Mouse (Mus musculus) spleen, adult 2 months (tissue): ENCODE measurements around the gene Usp5. TPM values are rescaled to one million over a fixed set of nuclear protein-coding genes. Genes with fewer than 3 reads are reported as not detected.

Source experiments
- DNase-seq, 2 experiments: peaks; one replicate each; pipeline versions ENCODE4 v3.0.0 to v3.0.0-alpha.2; 2012 to 2021; ENCODE audit warnings: low spot score in 2 of 2, low read depth in 1 of 2
- H3K27ac ChIP-seq: fragments of 200-500 bp; 2 replicates; pipeline ENCODE4 v1.5.1; 2012; ENCODE audit warnings: low read length, inconsistent platforms; ENCODE audit not compliant: insufficient read depth
- H3K27me3 ChIP-seq: fragments of 200-500 bp; 2 replicates; pipeline ENCODE4 v1.6.1; 2012; ENCODE audit warnings: mild to moderate bottlenecking, moderate library complexity, low read length, inconsistent platforms; ENCODE audit not compliant: control insufficient read depth, insufficient read depth
- H3K36me3 ChIP-seq: fragments of 200-500 bp; 2 replicates; pipeline ENCODE4 v1.6.1; 2012; ENCODE audit warnings: mild to moderate bottlenecking, low read length, inconsistent platforms; ENCODE audit not compliant: control insufficient read depth, insufficient read depth
- H3K4me1 ChIP-seq: fragments of 200-500 bp; 2 replicates; pipeline ENCODE4 v1.6.1; 2011; ENCODE audit warnings: inconsistent platforms; ENCODE audit not compliant: control insufficient read depth, insufficient read depth, insufficient read length
- H3K4me3 ChIP-seq: fragments of 200-500 bp; 2 replicates; pipeline ENCODE4 v1.5.1; 2011; ENCODE audit warnings: mild to moderate bottlenecking, inconsistent platforms; ENCODE audit not compliant: insufficient read depth, insufficient read length; ENCODE audit errors: extremely low read depth
- CTCF ChIP-seq: fragments of 200-500 bp; IDR thresholded peaks from 2 replicates; pipeline ENCODE4 v1.5.1; 2011; ENCODE audit warnings: mild to moderate bottlenecking, inconsistent platforms; ENCODE audit not compliant: insufficient read depth, insufficient read length, insufficient replicate concordance; ENCODE audit errors: extremely low read depth
- POLR2A ChIP-seq: fragments of 200-500 bp; IDR thresholded peaks from 2 replicates; pipeline ENCODE4 v1.6.1; 2011; ENCODE audit warnings: low read depth, low read length, inconsistent platforms
- WGBS: fragments of 180-500 bp; shearing (Covaris S2); methylation state at CpG from one replicate; pipeline ENCODE4 v1.1.7; 2018; 5-methylcytosine and 5-hydroxymethylcytosine counted together
- polyA plus RNA-seq: library from polyadenylated mRNA; depleted of rRNA; stranded (reverse); fragments of >200 nt; gene quantifications from 2 replicates; pipeline ENCODE4 v1.2.3, GENCODE M21; 2012

The Usp5 gene
- polyA plus RNA-seq, 1 experiment = 53.8 TPM

DNA sequence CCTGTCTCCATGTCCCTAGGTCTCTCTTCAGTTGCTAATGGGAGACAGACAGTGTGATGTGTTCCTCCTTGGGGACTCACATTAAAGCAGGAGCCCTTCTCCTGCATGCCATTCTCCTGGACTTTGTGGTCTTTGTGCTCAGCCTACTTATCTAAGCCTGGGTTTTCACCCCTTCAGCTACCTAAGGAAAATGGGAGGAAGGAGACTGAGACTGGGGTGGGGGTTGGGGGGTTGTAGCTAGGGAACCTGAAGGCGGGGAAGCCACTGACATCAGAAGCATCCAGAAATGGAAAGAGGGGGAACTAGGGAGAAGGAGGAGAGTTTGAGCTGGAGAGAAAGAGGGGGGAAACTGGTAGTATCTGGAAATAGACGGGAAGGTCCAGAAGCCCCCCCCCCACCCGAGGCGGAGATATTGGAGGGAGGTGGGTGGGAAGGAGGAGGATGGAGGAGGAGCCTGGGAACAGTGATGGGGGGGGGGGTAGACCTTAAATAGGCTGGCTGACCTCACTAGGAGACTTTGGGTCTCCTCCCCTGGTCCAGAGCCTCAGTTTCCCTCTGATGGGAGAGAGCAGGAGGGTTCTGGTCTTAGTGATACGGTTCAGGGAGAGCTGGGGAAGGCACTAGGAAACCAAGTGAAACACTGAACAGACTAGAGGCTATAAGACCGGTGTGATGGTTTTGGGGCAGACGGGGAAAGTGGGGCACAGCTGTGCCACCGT lies 33.3 kb upstream of the Usp5 start:
- Histone ChIP-seq H3K36me3 (no peaks in the 10 kb centered on the region), H3K27me3 (peaks cover 15% of the 10 kb centered on the region), H3K4me3 (no peak overlapping the region), H3K4me1 (peaks cover 5% of the 10 kb centered on the region; the same call in 1 of the 2 replicates), H3K27ac (no peak overlapping the region)
- WGBS = 18% methylated on average over 8 of the region's 8 CpGs
- DNase-seq = no peak
- TF ChIP-seq POLR2A (no peak), CTCF (no peak)

- H3K27me3 ChIP-seq = peaks cover 21% of the 10 kb centered on the region
- H3K36me3 ChIP-seq = no peaks in the 10 kb centered on the region
- H3K27ac ChIP-seq = no peak overlapping the region
- peaks cover 6% of the 10 kb centered on the region for H3K4me1 ChIP-seq
- no peak for DNase-seq
- H3K4me3 ChIP-seq = no peak overlapping the region
- WGBS = 84% methylated on average over 3 of the region's 3 CpGs
- TF ChIP-seq CTCF (no peak), POLR2A (no peak)
Measured at GRCm38 (mm10) chr6:124861802-124862201, 32.5 kb upstream of the Usp5 start.

DNA sequence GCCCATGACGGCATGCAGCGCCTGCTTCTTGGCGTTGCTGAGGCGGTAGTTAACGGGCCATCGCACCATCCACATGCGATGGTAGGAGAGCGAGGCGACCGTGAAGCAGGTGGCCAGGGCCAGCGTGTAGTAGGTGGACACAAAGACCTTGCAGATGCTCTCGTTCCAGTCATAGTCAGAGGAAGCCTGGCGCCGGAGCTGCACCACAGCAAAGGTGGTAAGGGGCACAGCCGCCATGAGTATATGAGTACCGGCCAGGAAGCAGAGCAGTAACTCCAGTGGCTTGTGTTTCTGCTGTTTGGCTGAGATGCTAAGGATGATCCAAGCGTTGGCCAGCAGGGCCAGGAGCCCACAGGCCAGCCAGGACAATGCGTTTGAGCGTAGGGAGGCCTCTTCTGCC lies 32.0 kb upstream of the Usp5 start:
- no peak overlapping the region for H3K27ac ChIP-seq
- peaks cover 21% of the 10 kb centered on the region for H3K27me3 ChIP-seq
- no peak for DNase-seq
- WGBS = 94% methylated on average over 19 of the region's 19 CpGs
- no peak overlapping the region for H3K4me3 ChIP-seq
- no peaks in the 10 kb centered on the region for H3K36me3 ChIP-seq
- peaks cover 8% of the 10 kb centered on the region for H3K4me1 ChIP-seq
- TF ChIP-seq POLR2A = no peak
- TF ChIP-seq CTCF = no peak

DNA sequence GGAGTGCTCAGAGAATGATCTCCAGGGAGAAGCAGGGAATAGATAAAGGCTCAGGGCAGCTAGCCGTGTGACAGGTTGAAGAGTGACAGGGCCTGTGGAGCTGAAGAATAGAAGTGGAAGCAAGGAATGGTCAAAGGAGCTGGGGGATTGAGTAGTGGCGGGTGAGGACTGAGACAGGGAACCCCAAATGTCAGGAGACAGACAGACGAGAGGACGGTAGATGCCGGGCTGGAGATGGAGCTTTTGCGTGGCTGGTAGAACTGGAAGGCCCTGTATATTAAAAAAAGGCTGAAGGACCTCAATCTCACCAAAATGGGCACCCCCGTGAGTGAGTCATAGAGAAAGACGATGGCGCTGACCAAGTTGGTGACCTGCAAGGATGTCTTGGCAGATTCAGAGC lies 31.2 kb upstream of the Usp5 start:
- no peak overlapping the region for H3K27ac ChIP-seq
- no peak overlapping the region for H3K4me3 ChIP-seq
- H3K27me3 ChIP-seq = peaks cover 21% of the 10 kb centered on the region
- no peak for DNase-seq
- 92% methylated on average over 9 of the region's 9 CpGs for WGBS
- TF ChIP-seq CTCF = no peak
- TF ChIP-seq POLR2A = no peak
- peaks cover 8% of the 10 kb centered on the region for H3K4me1 ChIP-seq
- no peaks in the 10 kb centered on the region for H3K36me3 ChIP-seq

DNA sequence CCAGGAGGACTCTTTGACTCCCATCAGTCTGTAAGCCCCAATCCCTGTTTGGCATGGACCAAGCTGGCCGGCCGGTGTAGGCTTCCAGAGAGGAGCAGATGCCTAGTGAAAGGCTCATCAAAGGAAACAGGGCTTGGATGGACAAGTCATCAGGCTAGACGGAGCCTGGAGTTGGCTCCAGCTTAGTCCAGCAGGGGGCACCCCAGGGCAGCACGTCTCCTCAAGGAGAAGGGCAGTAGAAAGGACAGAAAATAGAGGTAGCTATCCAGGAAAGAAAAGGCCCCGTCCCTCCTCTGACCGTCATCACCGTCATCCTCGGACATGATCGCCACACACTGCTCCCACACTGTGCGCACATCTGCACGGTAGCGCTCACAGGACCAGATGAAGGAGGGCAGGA lies 30.4 kb upstream of the Usp5 start:
- no peaks in the 10 kb centered on the region for H3K36me3 ChIP-seq
- DNase-seq = peak; percentile 40 to 82
- peaks cover 21% of the 10 kb centered on the region for H3K27me3 ChIP-seq
- TF ChIP-seq POLR2A (no peak), CTCF (peak; percentile 90; the same call in 1 of the 2 replicates)
- WGBS = 10% methylated on average over 12 of the region's 12 CpGs
- no peak overlapping the region for H3K27ac ChIP-seq
- H3K4me1 ChIP-seq = peaks cover 8% of the 10 kb centered on the region
- H3K4me3 ChIP-seq = no peak overlapping the region

DNA sequence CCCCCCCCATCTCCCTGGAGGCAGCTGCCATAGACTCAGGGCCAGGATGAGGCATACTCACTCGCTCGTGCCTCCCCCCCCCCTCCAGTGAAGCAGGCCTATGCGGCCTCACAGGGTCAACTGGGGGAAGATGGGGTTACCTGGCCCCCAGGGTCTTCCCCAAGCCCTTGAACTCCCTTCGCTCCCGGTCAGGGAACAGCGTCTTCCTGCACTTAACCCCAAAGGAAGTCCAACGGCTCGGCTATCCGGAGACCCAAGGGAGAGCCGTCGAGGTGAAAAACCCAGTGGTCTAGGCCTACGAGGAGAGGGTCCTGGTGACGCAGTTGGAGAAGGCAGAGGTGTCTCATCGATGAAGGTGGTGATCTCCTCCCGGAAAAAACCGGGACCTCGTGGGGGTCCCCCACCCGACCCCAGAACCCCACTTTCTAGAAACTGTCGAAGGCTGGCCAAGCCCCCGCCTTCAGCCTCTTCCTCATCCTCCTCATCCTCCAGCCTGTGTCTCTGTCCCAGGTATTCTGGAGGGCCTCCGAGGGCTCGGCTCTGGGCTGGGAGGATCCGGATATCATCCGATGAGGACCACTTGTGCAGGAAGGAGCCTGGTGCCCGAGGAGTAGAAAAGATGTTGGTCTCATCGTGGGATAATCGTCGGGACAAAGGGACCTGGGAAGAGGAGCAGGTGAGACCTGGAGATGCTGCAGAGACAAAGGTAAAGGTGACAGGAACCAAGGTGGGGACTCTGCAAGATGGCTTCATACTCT lies 29.5 kb upstream of the Usp5 start:
- Histone ChIP-seq H3K4me3 (no peak overlapping the region), H3K36me3 (no peaks in the 10 kb centered on the region), H3K27ac (no peak overlapping the region), H3K4me1 (peaks cover 8% of the 10 kb centered on the region), H3K27me3 (peaks cover 19% of the 10 kb centered on the region)
- 84% methylated on average over 25 of the region's 28 CpGs for WGBS
- TF ChIP-seq CTCF (no peak), POLR2A (no peak)
- DNase-seq = no peak

GRCm38 (mm10) chr6:124857840-124858530 lies 28.7 kb upstream of the Usp5 start:
- peaks cover 13% of the 10 kb centered on the region for H3K27me3 ChIP-seq
- TF ChIP-seq POLR2A (no peak), CTCF (no peak)

More at GRCm38 (mm10) chr6:124857840-124858530, 28.7 kb upstream of the Usp5 start:
- WGBS = 45% methylated on average over 26 of the region's 26 CpGs
- DNase-seq = no peak
- Histone ChIP-seq H3K4me1 (peaks cover 5% of the 10 kb centered on the region), H3K36me3 (no peaks in the 10 kb centered on the region), H3K4me3 (0 out of 2 replicates have a peak overlapping the region, but pooled peaks have one; percentile 6), H3K27ac (no peak overlapping the region)
